28 mouse cellular contexts compared by ENCODE assay signal in genomic region chr14:101468143-101468542, GRCm38 (mm10).
"Had no signal": no experiment of that assay in that cellular context is flagged by ENCODE, and none has a peak within 500 bp of the region (broad histone marks: within the 10 kb centered on the region; RNA-seq: fewer than 3 reads in every experiment).

No protein-coding gene starts in this region.

- DNase-seq: gastrocnemius, adult 2 months; gastrocnemius, postnatal 10 days; gastrocnemius, postnatal 25 days; heart, adult 11 months; heart, adult 2 months; heart, postnatal 14 days; heart, postnatal 36 days; kidney, adult 18-20 months; kidney, adult 8-10 months; kidney, postnatal 10 days; kidney, postnatal 25 days; kidney, postnatal 4 days; liver; liver, embryonic 13.5 days had no signal

- H3K27me3 ChIP-seq: heart, embryonic 13.5 days; heart, embryonic 15.5 days; hindbrain, embryonic 12.5 days; intestine, embryonic 15.5 days; limb, embryonic 12.5 days; liver, embryonic 13.5 days; liver, embryonic 15.5 days had no signal

- H3K4me2 ChIP-seq: heart, embryonic 11.5 days; heart, embryonic 13.5 days; heart, embryonic 15.5 days; hindbrain, embryonic 12.5 days; hindbrain, embryonic 14.5 days; intestine, embryonic 15.5 days; limb, embryonic 12.5 days; liver, embryonic 11.5 days; liver, embryonic 13.5 days; liver, embryonic 15.5 days had no signal

- H3K9ac ChIP-seq: heart, embryonic 13.5 days; heart, embryonic 15.5 days; hindbrain, embryonic 12.5 days; hindbrain, embryonic 14.5 days; intestine, embryonic 15.5 days; limb, embryonic 12.5 days; liver, embryonic 13.5 days; liver, embryonic 15.5 days had no signal

- H3K27ac ChIP-seq: gastrocnemius, adult 2 months; heart, adult 2 months; heart, embryonic 13.5 days; heart, embryonic 15.5 days; hindbrain, embryonic 12.5 days; hindbrain, embryonic 14.5 days; intestine, embryonic 15.5 days; layer of hippocampus, adult 2 months; left cerebral cortex, adult 2 months; limb, embryonic 10.5 days; limb, embryonic 12.5 days; liver, embryonic 13.5 days; liver, embryonic 15.5 days had no signal

- H3K36me3 ChIP-seq: hindbrain, embryonic 12.5 days; intestine, embryonic 15.5 days; limb, embryonic 10.5 days; limb, embryonic 12.5 days; liver, embryonic 13.5 days; liver, embryonic 15.5 days had no signal

- H3K4me3 ChIP-seq: gastrocnemius, adult 2 months; heart, adult 2 months; heart, embryonic 13.5 days; heart, embryonic 15.5 days; hindbrain, embryonic 12.5 days; intestine, embryonic 15.5 days; layer of hippocampus, adult 2 months; left cerebral cortex, adult 2 months; limb, embryonic 10.5 days; limb, embryonic 12.5 days; liver, embryonic 13.5 days; liver, embryonic 15.5 days had no signal

- H3K4me1 ChIP-seq: heart, embryonic 13.5 days; heart, embryonic 15.5 days; hindbrain, embryonic 12.5 days; intestine, embryonic 15.5 days; liver, embryonic 13.5 days; liver, embryonic 15.5 days had no signal

- H3K9me3 ChIP-seq: heart, embryonic 13.5 days; heart, embryonic 15.5 days; hindbrain, embryonic 12.5 days; intestine, embryonic 15.5 days; limb, embryonic 10.5 days; limb, embryonic 12.5 days; liver, embryonic 13.5 days; liver, embryonic 15.5 days had no signal

- ATAC-seq: hindbrain, embryonic 16.5 days; intestine, embryonic 15.5 days; intestine, postnatal 0 days had no signal
